Mouse (Mus musculus) hindbrain, embryonic 10.5 days (tissue): ENCODE results near the gene Gpa33. TPM values are rescaled to one million over a fixed set of nuclear protein-coding genes. Genes with fewer than 3 reads are reported as not detected.
A peak's percentile ranks its signal among the peaks of the same experiment; 100 is the strongest.

Source experiments
- DNase-seq: peaks from one replicate; pipeline ENCODE4 v3.0.0-alpha.2; 2017; ENCODE audit warnings: low spot score
- H3K27ac ChIP-seq: fragments of 300-500 bp; sonication (generic); 2 replicates; pipeline ENCODE4 v1.5.1; 2016; ENCODE audit warnings: mild to moderate bottlenecking, moderate library complexity
- H3K27me3 ChIP-seq: fragments of 300-500 bp; sonication (generic); 2 replicates; pipeline ENCODE4 v1.6.1; 2016; ENCODE audit warnings: mild to moderate bottlenecking; ENCODE audit not compliant: poor library complexity, insufficient read depth, severe bottlenecking
- H3K36me3 ChIP-seq: fragments of 300-500 bp; sonication (generic); 2 replicates; pipeline ENCODE4 v1.6.1; 2016; ENCODE audit warnings: mild to moderate bottlenecking, moderate library complexity
- H3K4me1 ChIP-seq: fragments of 300-500 bp; sonication (generic); replicated peaks from 2 replicates; pipeline ENCODE4 v1.6.1; 2016; ENCODE audit warnings: mild to moderate bottlenecking
- H3K4me3 ChIP-seq: fragments of 300-500 bp; sonication (generic); 2 replicates; pipeline ENCODE4 v1.5.1; 2016; ENCODE audit warnings: mild to moderate bottlenecking, moderate library complexity
- H3K9me3 ChIP-seq: fragments of 300-500 bp; sonication (generic); 2 replicates; pipeline ENCODE4 v1.6.1; 2016; ENCODE audit warnings: mild to moderate bottlenecking, moderate library complexity
- WGBS: fragments of 180-500 bp; shearing (Covaris S2); methylation state at CpG from one replicate; pipeline ENCODE4 v1.1.7; 2016; 5-methylcytosine and 5-hydroxymethylcytosine counted together
- polyA plus RNA-seq: library from polyadenylated mRNA; unstranded; fragments of >200 nt; fragmentation: Nextera tagmentation; extraction: Ambion mirVana; gene quantifications from 2 replicates; pipeline ENCODE4 v1.2.1, GENCODE M21; 2016

Gene Gpa33
- polyA plus RNA-seq, 1 experiment from 2014 or later, result 0.22 TPM

- Histone ChIP-seq H3K4me1 (0 out of 2 replicates have a peak, but pooled peaks cover 5% of the 10 kb centered on the region), H3K36me3 (no peaks in the 10 kb centered on the region), H3K9me3 (0 out of 2 replicates have a peak, but pooled peaks cover under 1% of the 10 kb centered on the region), H3K27ac (0 out of 2 replicates have a peak overlapping the region, but pooled peaks have one; percentile 36), H3K27me3 (no peaks in the 10 kb centered on the region), H3K4me3 (no peak overlapping the region)
- DNase-seq, result no peak
- 70% methylated on average over 13 of the region's 13 CpGs for WGBS
These were observed 12.0 kb upstream of the Gpa33 start for GRCm38 (mm10) chr1:166117866-166118639.

GRCm38 (mm10) chr1:166122114-166122513, 7.9 kb upstream of the Gpa33 start:
- no peak overlapping the region for H3K27ac ChIP-seq
- no peaks in the 10 kb centered on the region for H3K27me3 ChIP-seq
- H3K4me3 ChIP-seq, result no peak overlapping the region
- 88% methylated on average over 7 of the region's 7 CpGs for WGBS
- DNase-seq, result no peak
- peaks cover 12% of the 10 kb centered on the region for H3K4me1 ChIP-seq
- H3K9me3 ChIP-seq, result 0 out of 2 replicates have a peak, but pooled peaks cover 3% of the 10 kb centered on the region
- H3K36me3 ChIP-seq, result no peaks in the 10 kb centered on the region

- H3K27ac ChIP-seq, result no peak overlapping the region
- H3K4me3 ChIP-seq, result no peak overlapping the region
- H3K36me3 ChIP-seq, result no peaks in the 10 kb centered on the region
- WGBS, result 97% methylated on average over 1 of the region's 1 CpGs
- 0 out of 2 replicates have a peak, but pooled peaks cover 3% of the 10 kb centered on the region for H3K9me3 ChIP-seq
- H3K27me3 ChIP-seq, result no peaks in the 10 kb centered on the region
- H3K4me1 ChIP-seq, result peaks cover 18% of the 10 kb centered on the region
- DNase-seq, result no peak
These were observed 7.0 kb upstream of the Gpa33 start for GRCm38 (mm10) chr1:166123045-166123444.

- no peak for DNase-seq
- no peak overlapping the region for H3K4me3 ChIP-seq
- no peak overlapping the region for H3K27ac ChIP-seq
These were observed 6.3 kb upstream of the Gpa33 start for GRCm38 (mm10) chr1:166123751-166124150.

GRCm38 (mm10) chr1:166124932-166125593, 5.0 kb upstream of the Gpa33 start:
- 51% methylated on average over 8 of the region's 8 CpGs for WGBS
- H3K36me3 ChIP-seq, result no peaks in the 10 kb centered on the region

More at GRCm38 (mm10) chr1:166123751-166124150, 6.3 kb upstream of the Gpa33 start:
- no peaks in the 10 kb centered on the region for H3K27me3 ChIP-seq
- H3K9me3 ChIP-seq, result 0 out of 2 replicates have a peak, but pooled peaks cover 3% of the 10 kb centered on the region
- peaks cover 19% of the 10 kb centered on the region for H3K4me1 ChIP-seq
- whole genome bisulfite sequencing, result 94% methylated on average over 8 of the region's 8 CpGs
- H3K36me3 ChIP-seq, result no peaks in the 10 kb centered on the region

GRCm38 (mm10) chr1:166126290-166126689, 3.7 kb upstream of the Gpa33 start:
- H3K9me3 ChIP-seq, result 0 out of 2 replicates have a peak, but pooled peaks cover 3% of the 10 kb centered on the region
- H3K36me3 ChIP-seq, result no peaks in the 10 kb centered on the region
- H3K27ac ChIP-seq, result no peak overlapping the region
- no peaks in the 10 kb centered on the region for H3K27me3 ChIP-seq
- no peak for DNase-seq
- H3K4me3 ChIP-seq, result no peak overlapping the region
- 90% methylated on average over 6 of the region's 6 CpGs for WGBS
- peaks cover 24% of the 10 kb centered on the region for H3K4me1 ChIP-seq

More at GRCm38 (mm10) chr1:166124932-166125593, 5.0 kb upstream of the Gpa33 start:
- Histone ChIP-seq H3K4me1 (peaks cover 19% of the 10 kb centered on the region), H3K9me3 (0 out of 2 replicates have a peak, but pooled peaks cover 3% of the 10 kb centered on the region), H3K4me3 (no peak overlapping the region), H3K27me3 (no peaks in the 10 kb centered on the region), H3K27ac (no peak overlapping the region)
- no peak for DNase-seq

- Histone ChIP-seq H3K9me3 (0 out of 2 replicates have a peak, but pooled peaks cover 3% of the 10 kb centered on the region), H3K27me3 (no peaks in the 10 kb centered on the region), H3K4me1 (peaks cover 29% of the 10 kb centered on the region), H3K4me3 (0 out of 2 replicates have a peak overlapping the region, but pooled peaks have one; percentile 4), H3K27ac (peak overlapping the region; percentile 3), H3K36me3 (no peaks in the 10 kb centered on the region)
- no peak for DNase-seq
- 71% methylated on average over 9 of the region's 9 CpGs for WGBS
These were observed 3.2 kb upstream of the Gpa33 start for GRCm38 (mm10) chr1:166126795-166127194.

GRCm38 (mm10) chr1:166127719-166128118, 2.3 kb upstream of the Gpa33 start, which contains the start of gene Dusp27:
TSS of gene Dusp27 (minus strand) at chr1:166127922.
- H3K4me3 ChIP-seq, result peak within 1 kb of the TSS; percentile 28; the same call in 1 of the 2 replicates
- no peaks in the 10 kb centered on the region for H3K27me3 ChIP-seq
- peak; percentile 34 for DNase-seq
- no peaks in the 10 kb centered on the region for H3K36me3 ChIP-seq
- 49% methylated on average over 4 of the region's 4 CpGs for WGBS
- H3K4me1 ChIP-seq, result peaks cover 36% of the 10 kb centered on the region
- H3K27ac ChIP-seq, result peak within 1 kb of the TSS; percentile 3
- H3K9me3 ChIP-seq, result 0 out of 2 replicates have a peak, but pooled peaks cover 3% of the 10 kb centered on the region

GRCm38 (mm10) chr1:166128551-166128950, 1.5 kb upstream of the Gpa33 start:
- no peak overlapping the region for H3K27ac ChIP-seq
- 88% methylated on average over 5 of the region's 5 CpGs for WGBS
- no peaks in the 10 kb centered on the region for H3K36me3 ChIP-seq
- H3K4me1 ChIP-seq, result peaks cover 36% of the 10 kb centered on the region
- no peak overlapping the region for H3K4me3 ChIP-seq
- H3K27me3 ChIP-seq, result no peaks in the 10 kb centered on the region
- no peaks in the 10 kb centered on the region for H3K9me3 ChIP-seq
- no peak for DNase-seq

GRCm38 (mm10) chr1:166132367-166132766, 2.3 kb downstream of the Gpa33 start:
- H3K36me3 ChIP-seq, result no peaks in the 10 kb centered on the region

GRCm38 (mm10) chr1:166135091-166135740, 5.2 kb downstream of the Gpa33 start:
- no peak for DNase-seq
- no peaks in the 10 kb centered on the region for H3K36me3 ChIP-seq
- peaks cover 42% of the 10 kb centered on the region for H3K4me1 ChIP-seq
- 0 out of 2 replicates have a peak, but pooled peaks cover 6% of the 10 kb centered on the region for H3K27me3 ChIP-seq
- H3K27ac ChIP-seq, result no peak overlapping the region; the same call in 1 of the 2 replicates
- no peaks in the 10 kb centered on the region for H3K9me3 ChIP-seq
- WGBS, result 42% methylated on average over 5 of the region's 5 CpGs
- no peak overlapping the region for H3K4me3 ChIP-seq

More at GRCm38 (mm10) chr1:166132367-166132766, 2.3 kb downstream of the Gpa33 start:
- 65% methylated on average over 4 of the region's 4 CpGs for WGBS
- no peak for DNase-seq
- H3K9me3 ChIP-seq, result no peaks in the 10 kb centered on the region
- H3K4me3 ChIP-seq, result no peak overlapping the region
- no peak overlapping the region for H3K27ac ChIP-seq
- H3K4me1 ChIP-seq, result peaks cover 39% of the 10 kb centered on the region
- H3K27me3 ChIP-seq, result 0 out of 2 replicates have a peak, but pooled peaks cover 3% of the 10 kb centered on the region

GRCm38 (mm10) chr1:166137244-166137938, 7.4 kb downstream of the Gpa33 start:
- Histone ChIP-seq H3K9me3 (no peaks in the 10 kb centered on the region), H3K4me3 (no peak overlapping the region), H3K4me1 (peaks cover 26% of the 10 kb centered on the region), H3K36me3 (no peaks in the 10 kb centered on the region), H3K27ac (0 out of 2 replicates have a peak overlapping the region, but pooled peaks have one; percentile 23), H3K27me3 (0 out of 2 replicates have a peak, but pooled peaks cover 6% of the 10 kb centered on the region)
- WGBS, result 78% methylated on average over 7 of the region's 7 CpGs
- DNase-seq, result no peak
